Mouse (Mus musculus): ENCODE data around the gene Zmynd15.

DNA sequence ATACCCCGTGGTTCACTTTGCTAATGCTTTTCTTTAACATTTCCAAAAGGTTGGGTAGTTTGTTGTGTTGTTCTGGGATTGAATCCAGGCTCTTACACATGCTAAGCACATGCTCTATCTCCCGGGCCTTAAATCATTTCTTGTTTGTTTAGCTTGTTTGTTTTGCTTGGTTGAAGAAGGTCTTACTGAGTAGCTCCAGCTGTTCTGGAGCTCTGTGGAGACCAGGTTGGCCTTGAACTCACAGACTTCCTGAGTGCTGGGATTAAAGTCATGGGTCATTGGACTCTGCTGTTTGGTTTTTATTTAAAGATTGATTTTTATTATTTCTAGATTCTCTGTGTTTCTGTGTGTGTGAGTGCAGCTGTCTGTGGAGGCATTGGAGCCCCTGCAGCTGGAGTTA, 26.3 kb downstream of the Zmynd15 start:
- TF ChIP-seq CTCF (IDR thresholded peaks at IDR 0.05; ENCODE audit: borderline replicate concordance, extremely low read depth, insufficient read depth, insufficient read length) (no peak), POLR2A (IDR thresholded peaks at IDR 0.05; ENCODE audit: borderline replicate concordance, extremely low read depth, insufficient read depth, insufficient read length, poor library complexity, severe bottlenecking) (no peak)

All from brain, embryonic 14.5 days (tissue).